Mouse (Mus musculus): ENCODE data around the gene Mfap5.

DNA sequence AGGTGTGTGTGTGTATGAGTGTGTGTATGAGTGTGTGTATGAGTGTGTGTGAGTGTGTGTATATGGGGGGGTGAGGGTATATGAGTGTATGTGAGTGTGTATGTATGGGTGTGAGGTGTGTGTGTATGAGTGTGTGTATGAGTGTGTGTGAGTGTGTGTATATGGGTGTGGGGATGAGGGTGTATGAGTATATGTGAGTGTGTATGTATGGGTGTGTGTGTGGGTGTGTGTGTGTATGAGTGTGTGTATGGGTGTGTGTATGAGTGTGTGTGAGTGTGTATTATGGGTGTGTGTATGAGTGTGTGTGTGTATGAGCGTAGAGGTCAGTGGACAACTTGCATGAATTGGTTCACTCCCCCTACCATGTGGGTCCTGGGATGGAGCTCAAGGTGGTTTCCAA is 39.0 kb downstream of the Mfap5 start:
- TF ChIP-seq EP300 (IDR thresholded peaks at IDR 0.05) (no peak), CTCF (IDR thresholded peaks at IDR 0.05) (no peak)
